Mouse (Mus musculus): ENCODE measurements around the gene Selenom.

Selenom gene

GRCm38 (mm10) chr11:3515216-3515615 lies 732 bp downstream of the Selenom start:
- DNase-seq: no peak

GRCm38 (mm10) chr11:3515637-3516036 lies 1.2 kb downstream of the Selenom start:
- no peak for DNase-seq

DNA sequence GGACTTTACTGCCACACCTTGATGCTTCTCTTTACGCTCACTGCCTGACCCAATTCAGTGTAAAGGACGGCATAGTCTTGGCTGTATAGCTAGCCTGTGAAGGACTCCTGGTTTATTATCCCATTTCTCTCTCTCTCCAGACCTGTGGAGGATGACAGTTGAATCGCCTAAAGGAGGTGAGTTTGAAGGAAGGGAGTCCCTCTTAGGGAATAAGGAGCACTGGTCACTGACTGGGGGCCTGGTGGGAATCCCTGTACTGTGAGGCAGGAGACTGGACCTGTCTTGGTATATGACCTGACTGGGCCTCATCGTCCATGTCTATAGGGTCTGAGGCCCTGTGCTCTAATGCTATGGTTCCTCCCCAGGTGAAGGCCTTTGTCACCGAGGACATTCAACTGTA lies 1.6 kb downstream of the Selenom start:
- DNase-seq: no peak

GRCm38 (mm10) chr11:3516859-3517845 lies 2.7 kb downstream of the Selenom start:
- no peak for DNase-seq

GRCm38 (mm10) chr11:3517846-3518732 lies 3.6 kb downstream of the Selenom start:
- DNase-seq: no peak

DNA sequence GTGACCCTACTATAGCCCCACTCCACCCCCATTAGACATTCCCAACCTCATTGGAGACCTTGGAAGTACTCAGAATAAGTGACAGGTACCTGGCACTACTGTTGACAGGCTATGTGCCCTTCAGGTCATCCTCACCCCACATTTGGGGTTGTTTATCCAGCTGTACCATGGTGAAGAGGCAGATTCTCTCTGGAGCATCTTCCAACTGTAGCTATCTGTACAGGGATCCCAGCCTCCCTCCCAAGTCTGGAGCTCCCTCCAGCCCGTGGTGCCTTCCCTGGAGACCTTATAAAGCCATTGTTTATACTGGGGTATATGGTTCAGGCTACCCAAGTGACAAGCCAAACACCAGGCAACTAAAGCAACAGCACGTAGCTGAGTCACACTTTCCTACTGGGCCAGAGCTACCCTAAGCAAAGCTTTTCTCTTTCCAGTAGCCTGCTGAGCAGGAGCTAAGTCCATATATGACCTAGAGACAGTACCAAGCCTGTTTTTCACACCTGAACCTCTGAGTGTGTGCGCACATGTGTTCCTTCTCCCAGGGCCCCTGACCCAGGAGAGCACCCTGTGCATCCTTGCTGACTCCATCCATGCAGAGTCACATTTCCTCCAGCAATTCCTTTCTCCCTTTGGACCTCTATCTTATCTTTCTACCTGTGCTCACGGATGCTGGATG lies 4.7 kb downstream of the Selenom start:
- DNase-seq: no peak

DNA sequence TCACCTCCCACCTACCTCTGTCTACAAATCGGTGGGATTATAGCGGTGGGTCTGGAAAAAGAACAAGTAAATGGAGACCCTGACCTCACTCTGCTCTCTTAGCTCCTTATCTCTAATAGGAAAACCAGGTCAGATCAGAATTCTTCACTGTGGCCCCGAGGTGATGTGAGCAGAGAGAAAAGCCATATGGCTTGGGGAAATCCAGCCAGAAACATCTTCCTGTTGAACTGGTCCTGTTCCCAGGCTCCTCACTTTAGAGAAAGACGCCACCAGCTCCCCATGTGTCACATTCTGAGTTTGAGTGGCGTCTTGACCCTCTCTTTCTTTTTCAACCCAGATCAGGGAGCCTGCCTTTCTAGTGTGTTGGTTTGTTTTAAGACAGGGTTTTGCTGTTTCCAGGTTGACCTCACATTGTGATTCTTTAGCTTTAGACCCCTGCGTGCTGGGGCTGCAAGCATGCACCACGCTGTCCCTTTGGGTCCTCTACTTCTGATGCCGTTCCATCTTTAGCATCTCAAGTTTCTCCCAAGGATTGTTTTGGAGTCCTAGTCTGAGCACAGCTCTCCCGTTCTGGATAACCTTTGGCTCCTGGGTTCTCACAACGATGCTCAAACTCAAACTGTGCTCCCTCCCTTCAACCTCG lies 5.4 kb downstream of the Selenom start:
- no peak for DNase-seq

DNA sequence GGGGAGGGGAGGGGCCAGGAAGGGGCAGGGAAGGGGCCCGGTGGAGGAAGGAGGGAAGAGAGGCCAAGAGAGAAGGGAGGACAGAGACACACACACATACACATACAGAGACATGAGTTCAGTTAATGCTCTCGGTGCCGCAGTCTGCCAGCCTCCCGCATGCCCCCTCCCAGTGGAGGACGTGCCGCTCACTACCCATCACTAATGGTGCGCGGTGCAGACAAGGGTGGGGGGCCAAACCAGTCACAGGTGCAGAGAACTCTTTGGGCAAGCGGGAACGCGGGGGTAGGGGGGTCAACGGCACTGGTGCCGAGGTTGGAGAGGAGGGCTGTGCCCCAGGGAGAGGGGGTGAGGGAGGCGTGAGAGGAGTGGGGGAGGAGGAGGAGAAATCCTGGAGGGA lies 6.4 kb downstream of the Selenom start:
- no peak for DNase-seq

GRCm38 (mm10) chr11:3521339-3522224 lies 7.1 kb downstream of the Selenom start:
- DNase-seq: no peak

GRCm38 (mm10) chr11:3522285-3523000 lies 8.0 kb downstream of the Selenom start:
- DNase-seq: no peak

DNA sequence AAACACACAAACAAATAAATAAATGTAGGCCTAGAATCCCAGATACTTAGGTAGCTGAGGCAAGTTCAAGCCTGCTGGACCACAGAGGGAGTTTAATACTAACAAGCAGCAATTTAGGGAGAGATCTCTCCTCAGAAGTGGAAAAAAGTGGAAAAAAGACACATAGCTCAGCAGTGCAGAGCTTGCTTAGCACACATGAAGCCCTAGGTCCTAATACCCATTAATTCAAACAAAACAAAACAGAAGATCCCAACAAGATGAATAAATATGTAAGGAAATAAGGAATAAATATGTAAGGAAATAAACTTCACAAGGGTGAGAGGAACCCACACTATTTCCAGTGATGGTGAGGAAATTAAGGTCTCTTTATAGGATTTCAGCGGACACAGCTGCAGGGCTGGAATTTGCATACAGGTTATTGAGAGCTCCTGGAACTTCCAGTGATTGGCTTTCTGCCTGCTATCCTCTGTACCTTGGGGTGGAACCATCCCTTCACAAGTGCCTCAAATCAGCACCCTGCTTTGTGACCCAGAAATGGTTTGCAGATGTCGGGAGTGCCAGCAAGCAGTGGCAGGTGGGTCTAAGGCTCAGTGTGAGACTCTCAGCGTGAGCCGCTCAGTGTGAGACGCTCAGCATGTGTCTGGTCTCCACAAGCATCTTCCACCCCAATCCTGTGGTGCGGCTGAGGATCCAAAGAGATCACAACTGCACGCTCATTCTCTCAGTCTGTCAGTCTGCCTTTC lies 9.5 kb downstream of the Selenom start:
- no peak for DNase-seq

DNA sequence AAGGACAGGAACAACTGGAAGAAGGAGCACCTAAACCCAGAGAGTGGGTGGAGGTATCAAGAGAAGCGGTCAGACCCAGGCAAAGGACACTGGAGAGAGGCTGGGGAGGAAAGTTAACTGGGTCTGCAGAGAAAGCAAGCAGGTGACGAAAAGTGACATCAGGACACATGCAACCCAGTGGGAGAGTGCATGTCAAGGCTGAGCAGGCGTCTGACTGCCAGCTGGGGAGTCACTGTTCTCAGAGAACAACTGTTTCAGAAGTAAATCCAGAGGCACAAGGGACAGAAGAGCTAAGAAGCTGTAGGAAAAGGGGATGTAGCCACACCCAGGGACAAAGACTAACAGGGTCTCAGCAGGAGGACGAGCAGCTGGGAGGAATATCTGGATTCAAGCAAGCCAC lies 11.1 kb downstream of the Selenom start:
- DNase-seq: no peak

DNA sequence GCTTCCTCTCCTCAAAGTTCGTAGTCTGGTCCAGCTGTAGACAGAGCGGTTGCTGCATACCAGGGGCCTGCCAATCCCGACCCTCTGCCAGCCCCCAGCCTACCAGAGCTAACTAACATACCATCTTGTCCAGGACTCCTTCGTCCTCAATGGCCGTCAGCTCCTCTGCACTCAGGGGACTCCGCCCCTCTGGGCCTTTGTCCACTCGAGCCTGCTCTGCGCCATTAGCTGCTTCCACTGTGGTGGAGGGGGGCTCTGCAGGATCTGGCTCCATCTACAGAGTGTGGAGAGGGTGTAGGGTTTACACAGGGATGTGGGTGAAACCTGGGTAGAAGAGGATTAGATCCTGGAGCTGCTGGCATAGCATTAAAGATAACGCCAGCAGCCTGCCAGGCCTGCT lies 11.7 kb downstream of the Selenom start:
- DNase-seq: no peak

DNA sequence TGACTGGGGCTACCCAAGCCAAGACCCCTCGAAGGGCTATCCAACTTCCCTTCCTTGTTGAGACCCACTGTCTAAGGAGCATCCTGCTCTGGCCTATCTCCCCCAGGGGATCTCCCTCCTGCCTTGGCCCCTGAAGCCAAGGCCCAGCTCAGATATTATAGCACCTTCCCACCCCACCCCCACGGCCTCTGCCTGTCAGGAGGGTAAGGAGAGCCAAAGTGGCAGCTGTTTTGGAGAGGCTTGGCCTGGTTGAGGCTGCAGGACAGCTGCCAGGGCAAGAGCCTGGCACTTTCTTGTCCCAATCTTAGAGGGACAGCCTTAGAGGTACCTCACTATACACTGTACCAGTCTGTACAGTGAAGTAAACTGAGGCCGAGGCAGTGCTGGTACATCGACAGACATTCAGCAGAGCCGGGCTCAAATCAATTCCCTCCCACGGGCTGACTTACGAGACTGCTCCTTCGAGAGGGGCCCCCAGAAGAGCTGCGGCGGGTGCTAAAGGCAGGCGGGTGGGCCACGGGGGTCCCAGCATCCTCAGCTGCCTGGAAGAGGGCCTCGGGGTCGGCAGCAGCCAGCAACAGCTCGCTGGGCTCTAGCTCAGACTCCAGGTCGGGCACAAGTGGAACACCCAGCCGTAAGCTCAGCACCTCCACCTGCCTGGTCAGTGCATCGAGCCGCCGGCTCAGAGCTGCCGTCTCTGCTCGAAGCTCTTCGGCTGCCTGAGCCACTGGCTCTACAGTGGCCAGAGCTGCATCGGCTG lies 12.7 kb downstream of the Selenom start:
- no peak for DNase-seq

- no peak for DNase-seq
Observed at GRCm38 (mm10) chr11:3527766-3528165, 13.3 kb downstream of the Selenom start.

GRCm38 (mm10) chr11:3528208-3528607 lies 13.7 kb downstream of the Selenom start:
- no peak for DNase-seq

- no peak for DNase-seq
Observed at GRCm38 (mm10) chr11:3529476-3530252, 15.2 kb downstream of the Selenom start.

- no peak for DNase-seq
Observed at GRCm38 (mm10) chr11:3530731-3531130, 16.2 kb downstream of the Selenom start.

All from layer of hippocampus, adult 9-11 months (tissue).